Mouse (Mus musculus) erythroid progenitor cell, adult 5-6 weeks (primary cell): ENCODE measurements around the gene Pex19. TPM values are rescaled to one million over a fixed set of nuclear protein-coding genes. Genes with fewer than 3 reads are reported as not detected.

Experiments used
- ATAC-seq: replicated peaks from 2 replicates; pipeline ENCODE4 v1.8.0; 2016; ENCODE audit warnings: moderate number of reproducible peaks, mild to moderate bottlenecking, moderate TSS enrichment, inconsistent platforms; ENCODE audit not compliant: poor library complexity, low FRiP score, severe bottlenecking
- total RNA-seq, 2 experiments: library from RNA; stranded (forward) in 1 of 2; stranded (reverse) in 1 of 2; fragments of 150-400 nt in 1 of 2; fragments of 186-747, 209-891 nt in 1 of 2; gene quantifications; 2 replicates each; pipeline versions ENCODE4 v1.2.3 to v1.2.4; 2015 to 2017; ENCODE audit warnings: low replicate concordance in 2 of 2

Gene Pex19
- total RNA-seq (2015; ENCODE audit: low replicate concordance) (14.7 and 15.1 TPM in 2 replicates), total RNA-seq (2017; ENCODE audit: low replicate concordance) (15.4 and 21.5 TPM in 2 replicates)

GRCm38 (mm10) chr1:172126376-172127347 is at the start of gene Pex19:
TSS of gene Pex19 (plus strand) at chr1:172126755.
- ATAC-seq, result peak; percentile 98

DNA sequence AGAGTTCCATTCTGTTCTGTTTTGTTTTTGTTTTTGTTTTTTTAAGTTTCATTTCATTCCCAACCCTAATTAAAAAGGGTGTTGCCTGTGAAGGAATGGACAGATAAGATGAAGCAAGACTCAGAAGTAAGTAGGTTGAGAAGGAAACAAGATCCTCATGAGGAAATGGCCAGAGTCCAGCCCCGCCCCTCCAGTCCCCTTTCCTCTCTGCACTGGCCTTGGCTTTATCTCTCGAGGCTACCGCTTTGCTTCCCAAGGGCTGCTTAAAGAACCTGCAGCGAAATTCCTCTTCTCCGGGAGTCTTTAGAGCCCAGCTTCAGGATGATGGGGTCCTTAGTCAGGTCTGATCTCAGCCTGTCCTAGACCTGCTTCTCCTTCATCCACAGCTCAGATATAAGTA is 48.6 kb upstream of the Pex19 start:
- ATAC-seq, result no peak

DNA sequence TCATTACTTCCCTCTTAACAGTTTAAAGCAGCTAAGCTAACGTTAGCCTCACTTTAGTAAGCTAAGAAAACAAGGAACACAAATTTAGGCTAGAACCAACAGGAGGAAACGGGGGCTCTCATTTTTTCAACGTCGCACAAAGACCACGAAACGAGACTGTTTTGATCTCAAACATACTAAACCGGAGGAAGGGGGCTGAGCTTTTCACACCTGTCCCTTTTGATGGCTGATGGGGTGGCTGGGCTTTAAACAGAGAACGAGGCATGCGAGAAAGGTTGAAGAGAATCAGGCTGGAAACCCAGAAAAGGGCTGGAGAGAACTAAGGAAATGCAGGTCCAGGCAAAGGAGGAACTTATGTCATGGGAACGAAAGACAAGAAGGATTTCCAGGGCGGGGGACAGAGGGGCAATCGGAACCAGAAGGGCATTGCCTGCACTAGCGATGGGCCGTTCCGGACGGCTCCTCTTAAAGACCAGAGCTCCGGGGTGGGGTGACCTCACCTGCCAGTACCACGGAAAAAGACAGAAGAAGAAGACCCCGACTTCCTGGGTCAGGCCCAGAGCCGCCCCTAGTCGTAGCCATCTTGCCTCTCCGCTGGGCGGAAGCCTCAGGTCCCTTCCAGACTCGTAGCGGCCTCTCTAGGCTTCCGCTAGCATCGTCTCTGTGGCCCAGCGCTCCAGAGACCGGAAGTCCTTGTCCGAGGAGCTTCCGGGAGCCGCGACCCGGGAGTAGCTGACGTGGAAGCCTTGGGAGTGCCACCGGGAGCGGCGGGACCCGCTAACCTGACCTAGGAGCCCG is 44.3 kb upstream of the Pex19 start, which contains the start of the genes Copa and Ncstn:
TSS of gene Copa (plus strand) at position 429 of the 798 bp plus-strand sequence.
TSS of gene Ncstn (minus strand) at position 695 of the 798 bp plus-strand sequence.
- ATAC-seq, result peak; percentile 98

- ATAC-seq, result peak; percentile 70; the same call in 1 of the 2 replicates
These were observed 43.6 kb upstream of the Pex19 start for GRCm38 (mm10) chr1:172082899-172083445.

DNA sequence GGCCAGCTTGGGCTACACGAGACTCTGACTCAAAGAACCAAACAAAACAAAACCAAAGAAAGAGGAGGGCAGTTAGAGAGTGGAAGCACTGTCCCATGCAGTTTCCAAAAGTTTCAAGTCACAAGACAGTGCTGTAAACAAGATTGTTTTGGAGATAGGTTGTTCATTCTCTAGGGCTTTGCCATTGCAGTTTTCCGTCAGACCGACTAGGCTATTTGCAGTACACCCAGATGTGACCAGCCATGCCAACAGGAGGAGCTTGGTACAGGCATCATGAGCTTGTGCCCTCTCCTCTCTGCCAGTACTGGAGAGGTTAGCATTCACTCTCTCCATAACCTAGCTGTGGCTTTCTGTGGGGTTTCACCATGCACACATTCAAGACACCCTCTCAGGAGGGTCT is 33.0 kb upstream of the Pex19 start:
- ATAC-seq, result no peak

DNA sequence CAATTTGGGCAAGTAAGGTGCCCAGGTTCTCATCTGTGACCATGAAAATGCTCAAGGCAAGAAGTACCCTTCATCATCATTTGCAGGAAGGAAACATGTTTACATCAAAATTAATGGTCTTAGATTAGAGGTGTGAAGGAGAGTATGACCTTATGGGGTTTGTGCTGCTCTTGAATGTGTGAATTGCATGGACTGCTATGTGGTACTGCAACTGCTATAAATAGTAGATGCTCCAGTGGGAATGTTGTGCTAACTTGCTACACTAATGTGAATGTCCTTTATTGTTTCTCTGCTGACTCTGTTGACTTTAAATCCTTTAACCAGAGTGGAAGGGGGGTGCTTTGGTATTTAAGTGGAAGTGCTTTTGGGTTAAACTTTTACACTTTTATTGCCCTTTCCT is 32.3 kb upstream of the Pex19 start:
- ATAC-seq, result no peak

DNA sequence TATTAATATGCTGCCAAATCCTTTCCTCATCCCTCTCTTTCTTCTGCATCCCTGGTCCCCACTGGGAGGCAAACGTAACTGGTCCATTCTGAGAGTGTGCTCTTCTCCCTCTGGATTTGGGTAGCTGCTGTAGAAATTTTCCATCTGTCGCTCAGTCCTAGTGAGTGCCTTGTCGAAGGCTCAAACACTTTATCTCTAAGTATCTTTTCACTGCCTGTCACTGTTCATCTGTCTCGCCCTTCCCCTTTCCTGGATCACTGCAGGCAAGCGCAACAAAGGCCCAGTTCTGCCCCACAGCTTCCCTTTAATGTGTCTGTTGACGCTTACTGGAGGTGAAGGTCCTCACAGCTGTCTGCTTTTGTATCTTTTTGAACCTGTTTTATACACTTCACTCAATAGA is 31.4 kb upstream of the Pex19 start:
- no peak for ATAC-seq

DNA sequence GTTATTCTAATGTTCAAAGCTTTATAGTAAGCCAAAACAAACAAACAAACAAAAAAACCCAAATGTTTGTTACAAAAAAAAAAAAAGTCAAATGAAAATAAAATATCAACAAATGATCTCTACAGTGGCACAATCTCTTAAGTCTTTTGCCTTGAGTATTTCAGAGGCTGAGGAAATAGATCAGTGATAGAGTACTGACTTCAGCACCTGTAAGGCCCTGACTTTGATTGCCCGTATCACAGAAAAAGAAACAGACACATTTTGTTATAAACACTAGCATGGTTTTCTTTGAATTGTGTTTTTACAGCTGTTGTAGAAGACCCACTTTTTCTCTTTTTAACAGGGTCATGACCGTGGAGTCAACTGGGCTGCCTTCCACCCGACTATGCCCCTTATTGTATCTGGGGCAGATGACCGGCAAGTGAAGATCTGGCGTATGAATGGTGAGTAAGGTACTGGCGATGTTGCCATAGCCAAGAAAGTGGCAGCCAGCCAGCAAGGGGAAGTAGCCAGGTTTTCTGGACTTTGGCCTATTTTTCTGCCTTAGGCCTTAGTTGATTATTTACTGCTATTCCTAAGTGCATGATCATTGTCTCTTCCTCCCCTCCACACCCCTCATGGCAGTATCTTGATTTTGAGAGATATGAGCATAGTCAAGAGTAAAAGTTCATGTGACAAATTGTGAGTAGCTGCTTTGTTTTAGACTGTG is 27.1 kb upstream of the Pex19 start:
- ATAC-seq, result no peak

GRCm38 (mm10) chr1:172103619-172104018 is 22.9 kb upstream of the Pex19 start:
- ATAC-seq, result no peak

GRCm38 (mm10) chr1:172105101-172105500 is 21.5 kb upstream of the Pex19 start:
- no peak for ATAC-seq

DNA sequence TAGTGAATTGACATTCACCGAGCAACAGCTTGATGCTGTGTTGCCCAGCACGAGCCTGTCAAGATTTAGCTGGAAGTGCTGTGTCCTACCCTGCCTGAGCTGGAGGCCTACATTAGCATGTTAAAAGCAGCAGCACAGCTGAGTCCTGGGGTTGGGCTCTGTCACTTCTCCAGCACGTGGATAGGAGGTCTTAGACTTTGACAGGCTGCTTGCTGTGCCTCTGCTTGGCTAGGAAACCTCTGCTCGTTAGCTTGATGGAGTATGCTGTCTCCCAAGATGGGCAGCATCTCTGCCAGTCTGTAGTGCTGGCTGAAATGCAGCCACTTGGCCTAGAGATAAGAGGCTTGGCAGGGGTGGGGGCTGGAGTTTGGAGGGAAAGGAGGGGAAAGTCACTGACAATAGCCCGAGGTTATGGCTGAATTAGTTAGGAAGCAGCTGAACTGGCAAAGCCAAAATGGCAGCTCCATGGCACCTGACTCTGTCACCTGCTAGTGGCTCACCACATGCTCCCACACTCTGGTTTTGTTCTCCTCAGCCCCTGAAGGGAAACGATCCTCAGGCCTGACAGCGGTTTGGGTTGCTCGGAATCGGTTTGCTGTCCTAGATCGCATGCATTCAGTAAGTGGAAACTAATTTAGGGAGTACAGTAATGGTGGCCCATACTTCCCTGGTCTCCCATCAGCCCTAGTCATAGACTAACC is 18.6 kb upstream of the Pex19 start:
- no peak for ATAC-seq

DNA sequence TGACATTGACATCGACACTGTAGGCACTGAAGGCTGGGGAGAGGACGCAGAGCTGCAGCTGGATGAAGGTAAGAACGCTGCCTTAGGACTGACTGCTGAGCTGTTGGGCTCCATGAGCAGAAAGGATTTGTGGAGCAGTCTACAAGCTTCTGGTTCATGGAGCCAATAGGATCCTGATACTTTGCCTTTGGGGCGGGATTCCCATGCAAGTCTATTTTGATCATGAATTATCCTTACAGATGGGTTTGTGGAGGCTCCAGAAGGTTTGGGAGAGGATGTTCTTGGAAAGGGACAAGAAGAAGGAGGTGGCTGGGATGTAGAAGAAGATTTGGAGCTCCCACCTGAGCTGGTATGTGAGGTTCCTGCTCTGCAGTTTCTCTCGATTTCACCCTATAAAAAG is 9.6 kb upstream of the Pex19 start:
- no peak for ATAC-seq

DNA sequence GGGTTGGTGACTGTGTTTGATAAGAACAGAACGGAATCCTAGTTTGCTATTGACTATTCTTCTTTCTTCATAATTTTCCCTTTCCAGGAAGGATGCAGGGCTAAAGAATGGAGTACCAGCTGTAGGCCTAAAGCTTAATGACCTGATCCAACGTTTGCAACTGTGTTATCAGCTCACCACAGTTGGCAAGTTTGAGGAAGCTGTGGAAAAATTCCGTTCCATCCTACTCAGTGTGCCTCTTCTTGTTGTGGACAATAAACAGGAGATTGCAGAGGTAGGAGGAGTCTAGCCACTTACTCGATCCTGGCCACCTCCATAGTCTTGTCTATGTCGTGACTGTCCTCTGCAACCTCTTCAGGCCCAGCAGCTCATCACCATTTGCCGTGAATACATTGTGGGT is 7.5 kb upstream of the Pex19 start:
- no peak for ATAC-seq

GRCm38 (mm10) chr1:172119720-172120119 is 6.8 kb upstream of the Pex19 start:
- ATAC-seq, result peak; percentile 73

DNA sequence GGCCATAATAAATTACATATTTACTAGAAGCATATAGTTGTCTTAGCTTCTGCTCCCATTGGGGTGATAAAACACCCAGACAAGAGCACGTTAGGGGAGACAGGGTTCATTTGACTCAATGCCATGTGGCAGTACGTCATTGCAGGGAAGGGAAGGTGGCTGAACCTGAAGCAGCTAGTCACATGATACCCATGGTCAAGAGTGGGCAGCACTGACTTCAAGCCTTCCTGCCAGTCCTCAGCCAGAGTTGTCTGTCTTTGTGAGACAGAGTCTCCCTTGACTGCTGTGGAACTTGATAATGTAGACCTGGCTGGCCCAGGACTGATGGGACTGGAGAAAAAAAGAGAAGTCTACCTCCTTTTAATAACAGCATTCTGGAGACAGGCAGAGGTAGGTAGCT is 3.9 kb upstream of the Pex19 start:
- no peak for ATAC-seq

DNA sequence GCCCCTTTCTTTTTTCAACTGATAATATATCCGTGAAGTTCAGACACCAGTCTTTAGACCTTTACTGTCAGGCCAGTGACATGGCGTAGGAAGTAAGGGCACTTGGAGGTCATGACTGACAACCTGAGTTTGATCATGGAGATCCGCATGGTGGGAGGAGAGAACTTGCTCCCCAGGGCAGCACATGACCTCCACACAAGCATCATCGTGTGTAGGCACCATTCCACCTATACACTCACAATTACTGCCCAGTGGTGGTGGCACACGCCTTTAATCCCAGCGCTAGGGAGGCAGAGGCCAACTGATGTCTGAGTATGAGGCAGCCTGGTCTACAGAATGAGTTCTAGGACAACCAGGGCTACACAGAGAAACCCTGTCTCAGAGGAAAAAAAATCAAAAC is 2.0 kb upstream of the Pex19 start:
- ATAC-seq, result no peak

DNA sequence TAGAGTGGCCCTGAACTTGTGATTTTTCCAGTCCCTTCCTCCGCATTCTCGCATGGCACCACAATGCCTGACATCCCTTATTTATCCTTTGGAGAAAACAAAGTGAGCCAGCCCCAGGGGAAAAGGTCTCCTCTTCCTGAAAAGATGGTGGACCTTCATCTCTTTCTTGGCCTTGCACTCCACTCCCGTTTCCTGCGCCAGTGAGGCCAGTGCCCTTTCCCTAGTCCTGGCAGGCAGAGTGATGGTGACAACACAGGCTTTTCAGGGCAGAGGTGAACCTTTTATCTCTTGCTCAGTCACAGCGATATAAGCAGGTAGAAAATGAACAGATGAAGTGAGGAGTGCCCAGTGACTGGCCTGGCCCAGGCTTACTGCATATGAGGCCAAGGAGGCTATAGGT is 932 bp downstream of the Pex19 start:
- ATAC-seq, result no peak

DNA sequence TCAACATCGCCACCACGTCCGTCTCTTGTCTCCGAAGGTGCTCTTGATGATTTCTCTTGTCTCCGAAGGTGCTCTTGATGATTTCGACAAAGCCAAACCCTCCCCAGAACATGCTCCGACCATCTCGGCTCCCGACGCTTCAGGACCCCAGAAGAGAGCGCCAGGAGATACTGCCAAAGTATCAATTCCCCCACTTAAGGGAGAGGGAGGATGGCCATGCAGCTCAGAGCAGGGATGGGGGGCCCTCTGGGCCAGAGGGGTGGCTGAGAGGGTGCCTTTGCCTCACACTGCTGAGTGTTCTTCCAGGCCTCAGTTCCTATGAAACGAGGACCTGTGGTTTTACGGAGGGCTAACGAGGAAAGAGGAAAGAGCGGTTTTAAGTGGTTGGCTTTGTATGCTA is 2.0 kb downstream of the Pex19 start:
- no peak for ATAC-seq

GRCm38 (mm10) chr1:172129108-172129507 is 2.6 kb downstream of the Pex19 start:
- ATAC-seq, result no peak
